Mouse (Mus musculus): ENCODE results near the gene Pbrm1.
A peak's percentile ranks its signal among the peaks of the same experiment; 100 is the strongest.

Pbrm1 gene

GRCm38 (mm10) chr14:31133023-31133665 is 114.2 kb downstream of the Pbrm1 start:
- no peak for DNase-seq (ENCODE audit: low read depth)

GRCm38 (mm10) chr14:31134015-31135000 is 115.4 kb downstream of the Pbrm1 start:
- DNase-seq (ENCODE audit: low read depth), result peak; percentile 20

- DNase-seq (ENCODE audit: low read depth), result no peak
These were observed 116.8 kb downstream of the Pbrm1 start for GRCm38 (mm10) chr14:31135495-31136410.

DNA sequence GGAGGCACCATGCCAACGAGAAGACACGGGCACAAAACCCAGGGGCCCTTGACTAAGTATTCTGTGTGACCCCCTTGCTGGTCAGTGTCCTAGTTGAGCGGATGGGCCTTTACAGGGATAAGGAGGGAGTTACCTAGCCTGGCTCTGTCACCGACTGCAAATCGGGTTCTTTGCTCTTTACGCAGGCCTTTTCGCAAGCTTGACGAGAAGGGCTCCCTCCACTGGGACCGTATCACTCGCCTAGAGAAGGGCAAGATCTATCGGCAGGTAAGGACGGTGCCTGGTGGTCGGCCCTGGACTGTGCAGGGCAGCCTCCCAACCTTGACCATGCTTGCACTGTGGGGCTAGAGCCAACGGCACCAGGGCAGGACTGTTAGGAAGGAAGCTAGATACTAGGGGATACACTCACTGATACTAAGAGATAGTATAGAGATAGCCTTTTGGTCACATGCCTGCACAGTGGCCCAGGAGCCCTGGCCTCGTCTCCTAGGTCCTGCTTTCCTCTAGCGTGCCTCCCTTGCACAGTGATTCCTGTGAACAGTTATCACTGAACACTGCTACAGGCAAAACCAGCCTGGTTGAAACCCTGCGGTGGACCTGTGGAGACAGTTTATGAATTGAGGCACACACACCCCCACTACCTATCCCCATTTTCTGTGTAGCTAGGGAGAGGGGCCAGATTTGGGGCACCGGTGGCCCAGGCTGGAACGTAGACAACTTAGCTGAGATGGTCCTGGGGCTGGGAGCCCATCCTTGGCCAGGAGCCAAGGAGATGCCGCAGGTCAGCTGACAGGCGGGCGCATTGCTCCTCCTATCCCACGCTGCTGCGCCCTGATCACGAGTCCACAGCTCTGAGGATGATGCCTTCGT is 117.7 kb downstream of the Pbrm1 start:
- no peak for DNase-seq (ENCODE audit: low read depth)

DNA sequence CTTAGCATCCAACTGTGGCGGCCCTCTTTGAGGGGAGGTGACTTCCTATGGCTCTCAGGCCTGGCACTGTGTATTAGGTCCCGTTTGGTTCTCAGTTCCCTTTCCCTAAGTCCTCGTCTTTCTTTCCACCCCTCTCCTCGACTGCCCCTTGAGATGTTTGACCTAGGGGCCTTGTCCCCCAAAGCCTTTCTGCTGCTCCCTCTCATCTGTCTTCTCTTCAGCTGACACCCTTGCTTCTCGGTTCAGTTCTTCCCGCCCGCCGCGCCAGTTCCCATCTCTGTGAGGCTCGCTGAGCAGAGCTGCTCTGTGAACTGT is 118.3 kb downstream of the Pbrm1 start:
- DNase-seq (ENCODE audit: low read depth), result no peak

DNA sequence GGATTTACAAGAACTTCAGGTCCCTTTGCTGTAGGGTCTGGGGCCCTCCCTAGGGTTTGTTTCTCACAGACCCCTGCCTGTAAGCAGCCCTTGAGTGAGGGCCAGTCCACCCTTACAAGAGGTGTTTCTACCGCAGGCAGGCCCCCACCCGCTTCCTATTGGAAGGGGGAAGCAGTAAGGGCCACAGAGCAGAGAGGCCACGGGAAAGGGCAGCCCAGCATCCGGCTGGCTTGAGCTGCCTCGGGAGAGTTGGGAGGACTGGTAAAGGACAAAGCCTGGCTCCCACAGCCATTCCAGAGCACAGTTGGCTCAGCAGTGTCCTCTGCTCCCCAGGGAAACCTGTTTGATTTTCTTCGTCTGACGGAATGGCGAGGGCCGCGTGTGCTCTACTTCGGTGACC is 118.9 kb downstream of the Pbrm1 start:
- no peak for DNase-seq (ENCODE audit: low read depth)

GRCm38 (mm10) chr14:31138219-31138896 is 119.4 kb downstream of the Pbrm1 start:
- no peak for DNase-seq (ENCODE audit: low read depth)

DNA sequence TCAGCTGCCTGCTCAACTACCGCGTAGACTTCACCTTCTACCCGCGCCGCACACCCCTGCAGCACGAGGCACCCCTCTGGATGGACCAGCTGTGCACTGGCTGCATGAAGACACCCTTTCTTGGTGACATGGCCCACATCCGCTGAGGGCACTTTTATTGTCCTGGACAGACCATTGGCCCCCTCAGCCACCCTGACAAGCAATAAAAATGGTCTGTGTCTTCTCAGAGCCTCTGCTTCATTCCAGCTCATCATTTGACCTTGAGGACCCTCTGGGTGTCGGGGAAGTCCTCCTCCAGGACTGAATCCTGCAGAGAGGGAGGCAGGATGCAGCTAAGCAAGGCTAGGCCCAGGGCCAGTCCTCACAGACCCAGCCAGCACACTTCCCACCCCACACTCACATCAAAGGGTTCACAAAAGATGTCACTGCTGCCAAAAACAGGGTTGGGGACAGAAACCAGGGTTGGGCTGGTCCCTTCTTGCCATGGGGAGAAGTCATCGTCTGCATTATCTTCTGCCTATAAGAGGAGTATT is 120.0 kb downstream of the Pbrm1 start:
- DNase-seq (ENCODE audit: low read depth), result no peak

GRCm38 (mm10) chr14:31139666-31140065 is 120.7 kb downstream of the Pbrm1 start:
- no peak for DNase-seq (ENCODE audit: low read depth)

DNA sequence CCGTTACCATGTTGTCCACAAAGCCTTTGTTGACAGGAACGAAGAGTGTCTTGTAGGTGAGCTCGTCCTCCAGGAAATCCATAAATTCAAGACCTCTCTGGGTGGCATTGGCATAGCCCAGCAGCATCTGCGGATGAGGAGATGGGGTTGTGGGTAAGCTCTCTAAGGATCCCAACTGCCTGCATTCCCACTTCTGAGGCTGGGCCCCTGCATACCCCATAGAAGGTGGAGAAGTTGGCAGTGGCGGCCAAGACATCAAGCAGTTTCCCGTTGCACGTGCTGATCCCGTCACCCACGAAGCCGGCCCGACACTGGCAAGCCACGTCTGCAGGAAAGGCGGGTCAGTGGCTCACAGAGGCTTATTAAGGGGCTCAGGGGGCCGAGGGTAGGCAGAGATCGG is 121.2 kb downstream of the Pbrm1 start:
- no peak for DNase-seq (ENCODE audit: low read depth)

GRCm38 (mm10) chr14:31141011-31141410 is 122.1 kb downstream of the Pbrm1 start:
- DNase-seq (ENCODE audit: low read depth), result no peak

GRCm38 (mm10) chr14:31145694-31146093 is 126.8 kb downstream of the Pbrm1 start:
- DNase-seq (ENCODE audit: low read depth), result no peak

GRCm38 (mm10) chr14:31160196-31161150 is 141.5 kb downstream of the Pbrm1 start:
- no peak for DNase-seq (ENCODE audit: low read depth)

DNA sequence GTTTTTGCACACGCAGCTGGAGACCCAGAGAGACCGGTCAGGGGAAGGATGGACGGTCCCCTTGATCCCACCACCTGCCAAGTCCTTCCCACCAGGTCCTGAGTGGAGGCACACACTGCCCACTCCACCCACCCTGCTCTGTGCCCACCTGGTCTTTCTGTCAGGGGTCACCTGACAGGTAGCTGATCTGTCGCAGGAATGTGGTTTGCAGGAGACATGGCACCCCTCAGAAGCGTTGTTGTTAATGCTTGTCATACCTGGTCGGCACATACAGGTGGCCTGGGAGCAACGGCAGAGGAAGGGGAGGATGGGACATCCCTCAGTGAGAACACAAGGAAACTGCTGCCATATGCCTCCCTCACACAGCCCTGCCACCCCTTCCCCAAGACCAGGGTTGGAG is 142.3 kb downstream of the Pbrm1 start:
- DNase-seq (ENCODE audit: low read depth), result no peak

DNA sequence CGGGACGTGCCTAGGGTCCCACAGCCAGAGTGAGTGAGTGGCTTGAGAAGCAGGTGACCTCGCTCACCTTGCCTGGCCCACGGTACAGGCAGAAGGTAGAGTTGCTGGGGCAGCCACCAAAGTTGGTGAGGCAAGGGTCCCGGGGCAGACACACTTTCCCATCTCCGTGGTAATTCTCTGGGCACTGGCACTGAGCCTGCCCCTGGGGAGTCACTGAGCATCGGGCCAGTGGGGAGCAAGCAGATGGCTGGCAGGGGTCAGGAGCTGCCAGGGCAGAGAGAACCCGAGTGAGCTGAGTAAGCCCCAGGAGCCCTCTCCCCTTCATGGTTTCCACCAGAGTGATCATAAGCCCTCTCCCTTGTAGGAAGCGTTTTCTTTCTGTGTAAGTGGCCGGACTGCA is 142.7 kb downstream of the Pbrm1 start:
- DNase-seq (ENCODE audit: low read depth), result no peak

- no peak for DNase-seq (ENCODE audit: low read depth)
These were observed 145.1 kb downstream of the Pbrm1 start for GRCm38 (mm10) chr14:31164067-31164466.

DNA sequence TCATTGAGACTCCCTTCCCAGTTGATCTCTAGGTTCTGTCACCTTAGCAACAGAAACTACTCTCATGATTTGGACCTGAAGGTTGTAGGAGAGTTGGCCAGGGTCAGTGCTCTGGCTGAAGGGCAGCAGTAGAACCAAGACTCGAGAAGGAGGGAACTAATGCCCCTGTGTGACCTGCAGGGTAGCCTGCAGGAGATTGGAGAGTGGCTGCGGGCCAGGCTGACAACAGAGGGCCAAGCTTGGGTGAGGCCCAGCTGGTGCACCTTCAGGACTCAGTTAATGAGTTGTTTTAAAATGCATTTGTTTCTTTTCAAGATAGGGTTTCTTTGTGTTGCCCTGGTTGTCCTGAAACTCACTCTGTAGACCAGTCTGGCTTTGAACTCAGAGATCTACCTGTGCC is 146.1 kb downstream of the Pbrm1 start:
- DNase-seq (ENCODE audit: low read depth), result no peak

DNA sequence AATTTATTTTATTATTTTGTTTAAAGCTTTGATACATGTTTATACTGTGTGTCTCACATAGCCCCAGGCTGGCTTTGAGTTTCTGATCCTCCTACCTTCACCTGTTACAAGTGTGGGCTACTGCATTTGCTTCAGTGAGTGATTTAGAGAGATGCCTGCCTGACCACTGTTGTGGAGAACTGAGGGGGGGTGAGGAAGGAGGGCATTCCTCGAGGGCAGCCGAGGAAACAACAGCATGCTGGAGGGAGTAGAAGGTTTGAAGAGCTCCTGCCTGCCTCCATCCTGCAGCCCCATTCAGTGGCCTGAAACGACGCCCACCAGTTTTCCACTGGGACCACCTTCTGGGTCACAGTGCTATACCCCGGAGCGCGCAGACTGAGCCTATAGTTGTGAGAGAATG is 146.5 kb downstream of the Pbrm1 start:
- DNase-seq (ENCODE audit: low read depth), result no peak

- peak; percentile 8 for DNase-seq (ENCODE audit: low read depth)
These were observed 147.2 kb downstream of the Pbrm1 start for GRCm38 (mm10) chr14:31165991-31166630.

All from fibroblast of lung, adult 2 months (primary cell).